Mouse (Mus musculus): Measurements from ENCODE around the gene Zc3h14. TPM values are rescaled to one million over a fixed set of nuclear protein-coding genes. Genes with fewer than 3 reads are reported as not detected.

The Zc3h14 gene
- polyA plus RNA-seq, 1 experiment from 2014 or later, result 117 TPM

DNA sequence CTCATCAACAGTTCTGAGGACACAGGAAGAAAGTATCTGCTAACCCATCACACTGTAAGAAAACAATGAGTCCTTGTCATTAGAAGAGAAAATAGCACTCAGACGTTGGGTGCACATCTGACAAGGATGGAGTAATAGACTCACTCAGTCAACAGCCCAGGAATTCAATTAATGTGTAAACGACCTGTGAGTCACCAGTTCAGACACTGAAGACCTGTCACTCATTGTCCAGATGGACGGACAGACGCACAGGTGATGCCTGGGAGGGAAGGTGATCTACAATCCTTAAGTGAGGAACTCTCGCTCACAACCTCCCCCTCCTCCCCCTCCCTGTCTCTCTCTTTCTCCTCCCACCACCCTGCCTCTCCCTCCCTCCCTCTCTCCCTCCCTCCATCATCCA, 21.8 kb upstream of the Zc3h14 start:
- no peak for ATAC-seq (ENCODE audit: insufficient number of reproducible peaks, low FRiP score, low TSS enrichment, low read depth)
- H3K9me3 ChIP-seq (replicated peaks), result no peaks in the 10 kb centered on the region
- no peaks in the 10 kb centered on the region for H3K4me1 ChIP-seq
- 56% methylated on average over 5 of the region's 5 CpGs for WGBS
- no peak overlapping the region for H3K4me2 ChIP-seq (replicated peaks)
- H3K36me3 ChIP-seq, result no peaks in the 10 kb centered on the region
- no peak overlapping the region for H3K27ac ChIP-seq (replicated peaks)
- H3K9ac ChIP-seq, result no peak overlapping the region
- no peak overlapping the region for H3K4me3 ChIP-seq (replicated peaks)
- no peaks in the 10 kb centered on the region for H3K27me3 ChIP-seq

GRCm38 (mm10) chr12:98726078-98726477, 20.7 kb upstream of the Zc3h14 start:
- no peaks in the 10 kb centered on the region for H3K9me3 ChIP-seq (replicated peaks)
- no peak for ATAC-seq (ENCODE audit: insufficient number of reproducible peaks, low FRiP score, low TSS enrichment, low read depth)
- WGBS, result 85% methylated on average over 7 of the region's 7 CpGs
- H3K27ac ChIP-seq (replicated peaks), result no peak overlapping the region
- H3K36me3 ChIP-seq, result no peaks in the 10 kb centered on the region
- H3K27me3 ChIP-seq, result no peaks in the 10 kb centered on the region
- no peaks in the 10 kb centered on the region for H3K4me1 ChIP-seq
- no peak overlapping the region for H3K4me3 ChIP-seq (replicated peaks)
- no peak overlapping the region for H3K4me2 ChIP-seq (replicated peaks)
- no peak overlapping the region for H3K9ac ChIP-seq

- Histone ChIP-seq H3K27ac (replicated peaks) (no peak overlapping the region), H3K9ac (no peak overlapping the region), H3K4me2 (replicated peaks) (no peak overlapping the region), H3K4me3 (replicated peaks) (no peak overlapping the region), H3K27me3 (no peaks in the 10 kb centered on the region), H3K4me1 (no peaks in the 10 kb centered on the region), H3K36me3 (no peaks in the 10 kb centered on the region), H3K9me3 (replicated peaks) (no peaks in the 10 kb centered on the region)
- no peak for ATAC-seq (ENCODE audit: insufficient number of reproducible peaks, low FRiP score, low TSS enrichment, low read depth)
- WGBS, result 71% methylated on average over 7 of the region's 7 CpGs
Observed at GRCm38 (mm10) chr12:98727186-98727585, 19.6 kb upstream of the Zc3h14 start.

GRCm38 (mm10) chr12:98730682-98731081, 16.1 kb upstream of the Zc3h14 start:
- Histone ChIP-seq H3K27me3 (no peaks in the 10 kb centered on the region), H3K36me3 (no peaks in the 10 kb centered on the region), H3K27ac (replicated peaks) (no peak overlapping the region), H3K9me3 (replicated peaks) (no peaks in the 10 kb centered on the region), H3K9ac (no peak overlapping the region), H3K4me2 (replicated peaks) (no peak overlapping the region), H3K4me3 (replicated peaks) (no peak overlapping the region), H3K4me1 (peaks cover 15% of the 10 kb centered on the region)
- ATAC-seq (ENCODE audit: insufficient number of reproducible peaks, low FRiP score, low TSS enrichment, low read depth), result no peak
- 84% methylated on average over 11 of the region's 11 CpGs for WGBS

DNA sequence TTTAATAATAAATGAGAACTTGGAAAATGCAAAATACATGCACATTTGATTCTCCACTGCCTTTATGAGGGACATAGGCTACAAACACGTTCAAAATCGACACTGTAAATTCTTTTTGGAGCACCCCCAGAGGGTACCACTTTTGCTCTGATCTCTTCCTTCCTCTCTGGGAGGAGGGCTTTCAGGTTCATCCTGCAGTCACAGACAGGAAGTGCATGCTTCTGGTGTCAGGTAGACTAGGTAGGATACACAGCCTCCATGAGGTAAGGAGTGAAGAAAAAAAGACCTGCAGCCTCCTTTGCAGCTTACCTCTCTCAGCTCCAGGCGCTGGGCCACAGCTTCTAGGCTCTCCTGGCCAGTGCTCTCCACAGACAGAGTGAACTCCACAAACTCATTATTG, 13.6 kb upstream of the Zc3h14 start:
- ATAC-seq (ENCODE audit: insufficient number of reproducible peaks, low FRiP score, low TSS enrichment, low read depth), result no peak
- no peak overlapping the region for H3K27ac ChIP-seq (replicated peaks)
- no peaks in the 10 kb centered on the region for H3K36me3 ChIP-seq
- no peak overlapping the region for H3K9ac ChIP-seq
- no peaks in the 10 kb centered on the region for H3K9me3 ChIP-seq (replicated peaks)
- H3K4me1 ChIP-seq, result peaks cover 21% of the 10 kb centered on the region
- peak overlapping the region; percentile 71 for H3K4me3 ChIP-seq (replicated peaks)
- peaks cover under 1% of the 10 kb centered on the region; the same call in 1 of the 2 replicates for H3K27me3 ChIP-seq
- 38% methylated on average over 3 of the region's 3 CpGs for WGBS
- H3K4me2 ChIP-seq (replicated peaks), result peak overlapping the region; percentile 78

- 6% methylated on average over 12 of the region's 12 CpGs for WGBS
- Histone ChIP-seq H3K27me3 (peaks cover 6% of the 10 kb centered on the region; the same call in 1 of the 2 replicates), H3K9me3 (replicated peaks) (no peaks in the 10 kb centered on the region), H3K4me3 (replicated peaks) (peak overlapping the region; percentile 71), H3K4me1 (peaks cover 23% of the 10 kb centered on the region), H3K27ac (replicated peaks) (peak overlapping the region; percentile 79; the same call in 1 of the 2 replicates), H3K4me2 (replicated peaks) (peak overlapping the region; percentile 78), H3K9ac (peak overlapping the region; percentile 63), H3K36me3 (no peaks in the 10 kb centered on the region)
- no peak for ATAC-seq (ENCODE audit: insufficient number of reproducible peaks, low FRiP score, low TSS enrichment, low read depth)
Observed at GRCm38 (mm10) chr12:98733776-98734175, 13.0 kb upstream of the Zc3h14 start.

DNA sequence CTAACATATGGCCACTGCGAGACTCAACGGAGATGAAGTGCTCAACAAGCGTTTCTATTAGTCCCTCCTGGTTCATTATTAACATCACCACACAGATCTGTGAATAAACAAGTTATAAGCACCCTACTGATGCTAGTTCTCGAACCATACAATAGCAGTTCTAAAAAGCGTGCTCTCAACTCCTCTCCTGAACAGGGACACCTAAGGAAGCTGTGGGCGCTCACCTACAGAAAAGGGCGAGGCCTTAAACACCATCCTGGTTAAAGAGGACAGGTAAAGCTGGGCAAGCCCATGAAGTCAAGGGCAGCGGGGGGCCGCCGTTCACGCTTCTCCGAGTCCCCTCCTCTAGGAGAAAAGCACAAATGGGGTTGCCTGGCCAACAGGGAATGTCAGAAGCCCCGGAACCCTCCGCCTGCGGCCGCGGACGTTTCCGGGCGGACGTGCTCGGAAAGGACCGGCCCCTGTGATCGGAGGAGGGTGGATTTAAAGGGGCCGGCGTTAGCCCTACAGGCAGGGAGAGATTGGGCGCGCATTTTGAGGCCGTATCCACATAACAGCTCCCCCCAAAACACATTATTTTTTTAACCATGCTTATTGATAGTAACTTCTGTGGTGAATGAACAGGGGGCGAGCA, 12.4 kb upstream of the Zc3h14 start:
- Histone ChIP-seq H3K27me3 (peaks cover 8% of the 10 kb centered on the region; the same call in 1 of the 2 replicates), H3K9ac (peak overlapping the region; percentile 63), H3K27ac (replicated peaks) (peak overlapping the region; percentile 79), H3K9me3 (replicated peaks) (no peaks in the 10 kb centered on the region), H3K4me2 (replicated peaks) (peak overlapping the region; percentile 78), H3K4me1 (peaks cover 23% of the 10 kb centered on the region), H3K4me3 (replicated peaks) (peak overlapping the region; percentile 71), H3K36me3 (no peaks in the 10 kb centered on the region)
- peak; percentile 71 for ATAC-seq (ENCODE audit: insufficient number of reproducible peaks, low FRiP score, low TSS enrichment, low read depth)
- under 1% methylated on average over 30 of the region's 30 CpGs for WGBS

- ATAC-seq (ENCODE audit: insufficient number of reproducible peaks, low FRiP score, low TSS enrichment, low read depth), result no peak
- peaks cover 8% of the 10 kb centered on the region; the same call in 1 of the 2 replicates for H3K27me3 ChIP-seq
- peak overlapping the region; percentile 71 for H3K4me3 ChIP-seq (replicated peaks)
- H3K9me3 ChIP-seq (replicated peaks), result no peaks in the 10 kb centered on the region
- peak overlapping the region; percentile 63 for H3K9ac ChIP-seq
- no peaks in the 10 kb centered on the region for H3K36me3 ChIP-seq
- peak overlapping the region; percentile 55; the same call in 1 of the 2 replicates for H3K27ac ChIP-seq (replicated peaks)
- peak overlapping the region; percentile 78 for H3K4me2 ChIP-seq (replicated peaks)
- 8% methylated on average over 22 of the region's 22 CpGs for WGBS
- H3K4me1 ChIP-seq, result peaks cover 23% of the 10 kb centered on the region
Observed at GRCm38 (mm10) chr12:98734880-98735801, 11.6 kb upstream of the Zc3h14 start.

- WGBS, result under 1% methylated on average over 75 of the region's 75 CpGs
Observed at GRCm38 (mm10) chr12:98736951-98737800, 9.6 kb upstream of the Zc3h14 start, which contains the start of gene Ptpn21. Gene Ptpn21, minus strand, starts transcription at chr12:98737405.

GRCm38 (mm10) chr12:98737801-98738350, 8.9 kb upstream of the Zc3h14 start:
- ATAC-seq (ENCODE audit: insufficient number of reproducible peaks, low FRiP score, low TSS enrichment, low read depth), result no peak; the same call in 1 of the 2 replicates
- peak overlapping the region; percentile 88 for H3K27ac ChIP-seq (replicated peaks)

More at GRCm38 (mm10) chr12:98736951-98737800, 9.6 kb upstream of the Zc3h14 start, which contains the start of gene Ptpn21:
- Histone ChIP-seq H3K36me3 (no peaks in the 10 kb centered on the region), H3K4me1 (peaks cover 23% of the 10 kb centered on the region), H3K27ac (replicated peaks) (peak within 1 kb of the TSS; percentile 88), H3K27me3 (peaks cover 8% of the 10 kb centered on the region; the same call in 1 of the 2 replicates), H3K9ac (peak within 1 kb of the TSS; percentile 85), H3K9me3 (replicated peaks) (no peaks in the 10 kb centered on the region), H3K4me2 (replicated peaks) (peak within 1 kb of the TSS; percentile 86), H3K4me3 (replicated peaks) (peak within 1 kb of the TSS; percentile 77)
- ATAC-seq (ENCODE audit: insufficient number of reproducible peaks, low FRiP score, low TSS enrichment, low read depth), result peak; percentile 66

More at GRCm38 (mm10) chr12:98737801-98738350, 8.9 kb upstream of the Zc3h14 start:
- peak overlapping the region; percentile 77 for H3K4me3 ChIP-seq (replicated peaks)
- peak overlapping the region; percentile 85; the same call in 1 of the 2 replicates for H3K9ac ChIP-seq
- 12% methylated on average over 7 of the region's 7 CpGs for WGBS
- H3K4me2 ChIP-seq (replicated peaks), result peak overlapping the region; percentile 86
- no peaks in the 10 kb centered on the region for H3K36me3 ChIP-seq
- H3K9me3 ChIP-seq (replicated peaks), result no peaks in the 10 kb centered on the region
- peaks cover 23% of the 10 kb centered on the region for H3K4me1 ChIP-seq
- H3K27me3 ChIP-seq, result peaks cover 8% of the 10 kb centered on the region; the same call in 1 of the 2 replicates

All from embryonic facial prominence, embryonic 15.5 days (tissue).